Mouse (Mus musculus) small intestine, adult 2 months (tissue): ENCODE results near the gene Gm20388. TPM values are rescaled to one million over a fixed set of nuclear protein-coding genes. Genes with fewer than 3 reads are reported as not detected.

Source experiments
- H3K27ac ChIP-seq: fragments of 200-500 bp; 2 replicates; pipeline ENCODE4 v1.5.1; 2012; ENCODE audit warnings: low read depth, low read length, control low read depth, inconsistent platforms; ENCODE audit not compliant: insufficient read depth
- H3K27me3 ChIP-seq: fragments of 200-500 bp; 2 replicates; pipeline ENCODE4 v1.6.1; 2012; ENCODE audit warnings: mild to moderate bottlenecking, moderate library complexity, low read length, inconsistent platforms; ENCODE audit not compliant: control insufficient read depth, insufficient read depth
- H3K36me3 ChIP-seq: fragments of 200-500 bp; 2 replicates; pipeline ENCODE4 v1.6.1; 2012; ENCODE audit warnings: mild to moderate bottlenecking, low read length, control low read depth, inconsistent platforms; ENCODE audit not compliant: control insufficient read depth, insufficient read depth
- H3K4me1 ChIP-seq: fragments of 200-500 bp; 2 replicates; pipeline ENCODE4 v1.6.1; 2012; ENCODE audit warnings: low read length, inconsistent platforms, mixed read lengths; ENCODE audit not compliant: control insufficient read depth, insufficient read depth, insufficient read length
- H3K4me3 ChIP-seq: fragments of 200-500 bp; 2 replicates; pipeline ENCODE4 v1.5.1; 2012; ENCODE audit warnings: low read depth, mild to moderate bottlenecking, control low read depth, inconsistent platforms, low read length, moderate library complexity
- CTCF ChIP-seq: fragments of 200-500 bp; IDR thresholded peaks from 2 replicates; pipeline ENCODE4 v1.5.1; 2012; ENCODE audit warnings: low read depth, mild to moderate bottlenecking, control low read depth, inconsistent platforms, low read length, moderate library complexity, mixed read lengths; ENCODE audit not compliant: insufficient replicate concordance, insufficient read length; ENCODE audit errors: extremely low read depth
- POLR2A ChIP-seq: fragments of 200-500 bp; IDR thresholded peaks from 2 replicates; pipeline ENCODE4 v1.6.1; 2012; ENCODE audit warnings: low read depth, mild to moderate bottlenecking, control low read depth, inconsistent platforms, low read length, moderate library complexity
- WGBS: fragments of 180-500 bp; shearing (Covaris S2); methylation state at CpG from one replicate; pipeline ENCODE4 v1.1.7; 2018; 5-methylcytosine and 5-hydroxymethylcytosine counted together
- polyA plus RNA-seq: library from polyadenylated mRNA; depleted of rRNA; stranded (reverse); fragments of >200 nt; gene quantifications from 2 replicates; pipeline ENCODE4 v1.2.3, GENCODE M21; 2012

The Gm20388 gene
- polyA plus RNA-seq, 1 experiment = 37.3 TPM

DNA sequence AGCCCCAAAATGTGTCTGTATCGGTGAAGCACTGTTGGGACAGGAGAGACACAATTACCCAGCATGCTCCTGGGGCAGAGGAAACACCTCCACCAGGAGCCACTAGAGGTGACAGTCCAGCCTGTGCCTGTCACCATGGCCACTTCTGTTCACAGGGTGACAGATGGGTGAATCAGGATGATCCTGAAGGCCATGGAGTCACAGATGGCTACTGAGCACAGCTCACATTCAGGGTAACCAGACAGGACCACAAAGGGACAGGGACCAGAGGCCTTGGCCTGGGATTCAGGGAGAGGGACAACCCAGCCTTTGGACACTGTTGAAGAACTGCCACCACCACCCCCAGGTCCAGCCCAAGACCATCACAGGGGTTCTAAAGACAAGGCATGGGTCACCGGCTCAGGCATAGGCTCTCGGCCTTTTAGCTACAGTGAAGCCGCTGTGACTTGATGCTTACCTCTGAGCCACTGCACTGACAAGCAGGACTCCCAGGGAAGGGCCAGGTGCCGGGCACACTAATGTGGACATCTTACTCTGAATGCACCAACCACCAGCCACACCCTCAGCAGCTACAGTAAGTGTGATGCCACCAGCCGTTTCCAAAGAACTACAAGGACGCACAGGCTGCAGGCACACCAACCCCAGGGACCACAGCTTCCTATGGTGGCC is 1649.9 kb downstream of the Gm20388 start:
- no peak overlapping the region for H3K4me3 ChIP-seq

GRCm38 (mm10) chr8:121561636-121562345 is 1651.2 kb downstream of the Gm20388 start:
- Histone ChIP-seq H3K4me3 (no peak overlapping the region), H3K36me3 (peaks cover 5% of the 10 kb centered on the region; the same call in 1 of the 2 replicates), H3K27me3 (no peaks in the 10 kb centered on the region), H3K4me1 (peaks cover 8% of the 10 kb centered on the region), H3K27ac (no peak overlapping the region)
- WGBS = 80% methylated on average over 16 of the region's 16 CpGs
- TF ChIP-seq CTCF (no peak), POLR2A (no peak)

More for the DNA sequence above, 1649.9 kb downstream of the Gm20388 start:
- H3K27ac ChIP-seq = no peak overlapping the region
- H3K36me3 ChIP-seq = peaks cover 5% of the 10 kb centered on the region; the same call in 1 of the 2 replicates
- 90% methylated on average over 7 of the region's 7 CpGs for WGBS
- TF ChIP-seq POLR2A (no peak), CTCF (no peak)
- no peaks in the 10 kb centered on the region for H3K27me3 ChIP-seq
- H3K4me1 ChIP-seq = peaks cover 8% of the 10 kb centered on the region

GRCm38 (mm10) chr8:121562941-121563351 is 1652.3 kb downstream of the Gm20388 start:
- H3K36me3 ChIP-seq = peaks cover 5% of the 10 kb centered on the region; the same call in 1 of the 2 replicates
- peak overlapping the region; percentile 46 for H3K27ac ChIP-seq
- TF ChIP-seq POLR2A (no peak), CTCF (no peak)
- no peak overlapping the region for H3K4me3 ChIP-seq
- H3K27me3 ChIP-seq = no peaks in the 10 kb centered on the region
- H3K4me1 ChIP-seq = peaks cover 8% of the 10 kb centered on the region
- 55% methylated on average over 9 of the region's 9 CpGs for WGBS

DNA sequence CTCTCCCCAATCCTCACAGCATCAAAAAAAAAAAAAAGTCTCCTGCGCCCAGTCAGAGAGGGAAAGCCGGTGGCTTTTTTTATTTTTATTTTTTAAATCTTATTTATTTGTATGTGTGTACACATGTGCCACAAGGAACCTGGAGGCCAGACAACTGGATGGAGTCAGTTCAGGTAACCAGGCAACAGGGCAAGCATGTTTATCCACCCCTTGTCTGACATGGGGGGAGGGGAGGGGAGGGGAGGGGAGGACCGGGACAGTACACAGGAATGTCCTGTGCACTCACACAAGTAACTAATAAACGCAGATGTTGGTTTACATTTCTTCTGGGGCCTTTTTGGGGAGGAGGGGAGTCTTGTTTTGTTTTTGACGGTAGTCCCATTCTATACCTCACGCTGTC is 1653.1 kb downstream of the Gm20388 start:
- Histone ChIP-seq H3K4me1 (peaks cover 8% of the 10 kb centered on the region), H3K27ac (no peak overlapping the region), H3K4me3 (no peak overlapping the region), H3K27me3 (no peaks in the 10 kb centered on the region), H3K36me3 (peaks cover 3% of the 10 kb centered on the region; the same call in 1 of the 2 replicates)
- WGBS = 69% methylated on average over 6 of the region's 6 CpGs
- TF ChIP-seq CTCF = no peak

DNA sequence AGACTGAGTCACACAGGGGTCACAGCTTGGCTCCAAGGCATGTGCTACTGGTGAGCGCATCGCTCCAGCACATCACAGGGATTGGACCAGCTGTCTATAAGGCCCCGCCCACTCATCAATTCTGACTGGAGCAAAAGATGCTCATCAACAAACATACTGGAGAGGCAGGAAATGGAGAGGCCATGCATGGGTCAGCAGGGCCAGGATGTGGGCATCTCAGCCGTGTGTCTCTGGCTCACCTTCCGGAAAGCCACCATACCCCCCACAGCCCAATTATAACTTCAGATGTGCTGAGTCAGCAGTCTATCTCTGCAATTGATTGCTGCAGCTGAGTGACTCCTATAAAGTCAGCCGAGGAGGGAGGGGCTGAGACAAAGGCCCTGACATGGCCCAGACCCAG is 1657.7 kb downstream of the Gm20388 start:
- H3K36me3 ChIP-seq = no peaks in the 10 kb centered on the region
- TF ChIP-seq POLR2A = no peak
- TF ChIP-seq CTCF = no peak
- H3K27me3 ChIP-seq = no peaks in the 10 kb centered on the region
- peaks cover 5% of the 10 kb centered on the region; the same call in 1 of the 2 replicates for H3K4me1 ChIP-seq
- no peak overlapping the region for H3K4me3 ChIP-seq
- H3K27ac ChIP-seq = no peak overlapping the region
- 69% methylated on average over 6 of the region's 6 CpGs for WGBS

DNA sequence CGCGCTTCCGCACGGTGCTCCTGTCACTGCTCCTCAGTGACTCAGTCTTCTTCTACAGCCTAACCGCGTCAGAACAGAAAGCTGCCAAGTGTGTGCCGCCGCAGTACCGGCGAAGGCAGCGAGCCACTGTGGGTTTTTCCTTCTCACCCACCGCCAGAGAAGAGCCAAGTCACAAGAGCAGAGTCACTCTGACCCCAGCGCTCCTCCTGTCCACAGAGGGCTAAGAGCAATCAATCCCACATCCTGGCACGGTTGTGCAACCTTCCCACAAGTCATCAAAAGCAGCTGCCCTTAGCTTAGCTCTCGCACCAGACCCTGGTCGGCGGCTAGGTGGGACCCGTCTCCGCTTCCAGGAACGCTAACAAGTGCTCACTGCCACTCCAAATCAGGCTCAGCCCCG is 1659.7 kb downstream of the Gm20388 start:
- Histone ChIP-seq H3K27me3 (no peaks in the 10 kb centered on the region), H3K4me1 (peaks cover 7% of the 10 kb centered on the region; the same call in 1 of the 2 replicates), H3K4me3 (no peak overlapping the region), H3K36me3 (no peaks in the 10 kb centered on the region), H3K27ac (no peak overlapping the region)
- TF ChIP-seq POLR2A (no peak), CTCF (no peak)
- WGBS = 73% methylated on average over 21 of the region's 21 CpGs

- Histone ChIP-seq H3K4me1 (peaks cover 7% of the 10 kb centered on the region; the same call in 1 of the 2 replicates), H3K27ac (no peak overlapping the region), H3K27me3 (no peaks in the 10 kb centered on the region), H3K4me3 (no peak overlapping the region), H3K36me3 (no peaks in the 10 kb centered on the region)
- no peak for TF ChIP-seq POLR2A
- no peak for TF ChIP-seq CTCF
- 80% methylated on average over 17 of the region's 17 CpGs for WGBS
Measured at GRCm38 (mm10) chr8:121570801-121571200, 1660.2 kb downstream of the Gm20388 start.
